Mouse (Mus musculus): ENCODE results near the gene Celf2.

Celf2 gene

DNA sequence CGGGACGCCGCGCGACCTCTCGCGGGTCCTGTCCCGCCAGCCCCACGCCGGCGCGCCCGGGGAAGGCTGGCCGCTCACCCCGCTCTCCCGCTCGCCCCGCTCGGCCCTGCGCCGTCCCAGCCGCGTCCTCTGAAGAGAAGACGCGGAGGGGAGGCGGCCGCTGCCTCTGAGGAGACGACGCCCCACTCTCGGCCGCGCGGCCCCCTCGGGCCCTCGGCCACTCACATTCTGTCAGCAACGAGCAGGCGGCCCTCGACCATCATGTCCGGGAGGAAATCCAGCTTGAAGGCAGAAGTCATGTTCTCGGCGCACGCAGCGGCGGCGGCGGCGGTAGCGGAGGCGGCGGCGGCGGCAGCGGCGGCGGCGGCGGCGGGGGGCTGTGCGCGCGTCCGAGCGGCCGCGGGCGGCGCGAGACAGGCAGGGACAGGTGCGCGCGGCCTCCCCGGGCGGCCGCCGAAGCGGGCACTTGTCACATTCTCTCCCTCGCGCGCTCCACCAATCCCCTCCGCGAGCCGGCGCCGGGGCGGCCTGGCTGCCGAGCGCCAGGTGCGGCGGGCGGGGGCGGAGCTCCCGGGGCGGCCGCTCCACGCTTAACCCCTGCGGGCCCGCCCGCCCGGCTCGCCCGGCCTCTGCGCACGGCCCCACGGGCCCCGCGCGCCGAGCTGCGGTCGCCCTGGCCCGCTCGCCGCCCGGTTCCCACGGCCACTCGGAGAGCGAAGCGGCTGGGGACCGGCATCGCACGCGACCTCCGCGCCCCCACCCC lies 637.1 kb downstream of the Celf2 start:
- DNase-seq (ENCODE audit: low read depth, low spot score) = no peak

DNA sequence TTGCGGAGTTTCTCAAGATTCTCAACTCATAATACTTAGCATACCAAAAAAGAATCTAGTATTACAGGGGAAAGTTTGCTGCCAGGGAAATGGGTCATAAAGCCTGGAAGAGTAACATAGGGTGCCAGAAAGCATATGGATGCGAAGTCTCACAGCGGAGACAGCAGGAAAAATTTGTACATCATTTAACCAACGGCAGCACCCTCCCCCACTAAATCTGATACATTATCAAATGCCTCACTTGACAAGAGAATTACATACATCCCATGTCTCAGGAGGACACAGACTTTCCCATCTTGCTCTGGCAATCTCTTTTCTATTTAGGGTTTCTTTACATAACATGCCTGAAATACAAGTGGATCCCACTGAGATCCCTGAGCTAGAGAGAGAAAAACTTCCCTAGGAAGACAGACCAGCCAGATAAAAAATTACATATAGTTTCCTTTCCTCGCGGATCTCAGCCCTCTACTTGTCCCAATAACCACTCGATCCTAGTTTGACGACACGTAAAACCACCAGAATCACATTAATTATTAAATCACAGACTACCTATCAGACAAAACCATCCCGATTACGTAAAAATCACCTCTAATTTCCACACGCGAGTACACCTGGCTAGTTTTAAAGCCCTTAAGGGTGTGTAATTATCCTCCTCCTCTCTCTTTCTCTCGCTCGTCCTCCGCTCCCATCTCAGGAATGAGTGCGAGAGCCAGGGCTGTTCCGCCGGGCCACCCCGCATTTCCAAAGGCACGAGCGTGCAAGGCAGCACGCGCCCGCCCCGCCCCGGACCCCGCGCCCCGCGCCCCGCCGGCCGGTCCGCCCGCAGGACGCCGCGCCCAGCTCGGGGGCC lies 637.9 kb downstream of the Celf2 start:
- no peak for DNase-seq (ENCODE audit: low read depth, low spot score)

DNA sequence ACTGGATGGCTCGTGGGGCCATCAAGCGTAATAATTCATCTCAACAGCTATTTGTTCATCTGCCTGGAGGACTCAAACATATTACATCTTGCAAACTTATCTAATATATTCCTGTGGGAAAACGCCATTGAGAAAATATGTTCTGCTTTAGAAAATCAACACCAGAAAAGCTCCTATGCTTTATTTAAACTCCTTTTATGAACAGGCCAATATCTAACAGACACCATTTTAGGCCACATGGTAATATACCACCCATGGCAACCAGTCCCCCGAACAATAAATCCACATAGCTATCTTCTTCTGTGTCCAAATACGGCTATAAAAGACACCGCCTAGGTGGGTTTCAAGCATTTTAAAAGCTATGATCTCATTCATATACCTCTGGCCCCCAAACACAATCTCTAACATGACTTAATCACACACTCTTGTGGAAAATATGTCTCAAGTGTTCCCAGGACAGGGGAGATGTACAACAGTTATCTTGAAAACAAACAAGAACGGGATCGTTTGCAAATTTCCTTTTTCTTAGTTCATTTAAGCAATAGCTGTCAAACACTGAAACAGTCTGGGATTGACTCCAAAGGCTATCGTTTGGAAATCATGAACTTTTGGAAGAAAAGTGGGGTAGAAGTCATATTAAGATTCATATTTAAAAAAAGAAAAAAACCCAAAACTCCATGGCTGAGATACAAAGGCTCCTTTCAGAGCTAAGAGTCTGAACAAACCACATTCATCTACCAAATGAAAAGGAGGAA lies 639.2 kb downstream of the Celf2 start:
- DNase-seq (ENCODE audit: low read depth, low spot score) = no peak

DNA sequence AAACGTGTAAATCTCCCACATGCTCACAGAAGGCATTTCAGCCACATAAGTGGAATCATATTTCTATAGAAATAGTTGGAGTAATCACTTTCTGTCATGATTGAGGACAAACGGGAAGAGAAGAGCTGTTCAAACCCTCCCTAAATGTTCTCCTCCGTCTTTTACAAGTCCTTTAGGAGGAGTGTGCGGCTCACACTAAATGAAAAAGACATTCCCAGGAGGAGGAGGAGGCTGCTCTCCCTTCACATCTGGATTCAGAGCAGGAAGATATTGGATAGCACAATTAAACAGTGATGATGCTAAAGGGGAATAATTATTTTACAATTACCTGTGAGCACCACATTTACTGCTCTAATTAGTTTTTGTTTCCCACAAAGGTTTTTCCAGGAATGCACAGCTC lies 642.1 kb downstream of the Celf2 start:
- DNase-seq (ENCODE audit: low read depth, low spot score) = no peak

- DNase-seq (ENCODE audit: low read depth, low spot score) = no peak
Measured at GRCm38 (mm10) chr2:6865785-6866184, 643.6 kb downstream of the Celf2 start.

DNA sequence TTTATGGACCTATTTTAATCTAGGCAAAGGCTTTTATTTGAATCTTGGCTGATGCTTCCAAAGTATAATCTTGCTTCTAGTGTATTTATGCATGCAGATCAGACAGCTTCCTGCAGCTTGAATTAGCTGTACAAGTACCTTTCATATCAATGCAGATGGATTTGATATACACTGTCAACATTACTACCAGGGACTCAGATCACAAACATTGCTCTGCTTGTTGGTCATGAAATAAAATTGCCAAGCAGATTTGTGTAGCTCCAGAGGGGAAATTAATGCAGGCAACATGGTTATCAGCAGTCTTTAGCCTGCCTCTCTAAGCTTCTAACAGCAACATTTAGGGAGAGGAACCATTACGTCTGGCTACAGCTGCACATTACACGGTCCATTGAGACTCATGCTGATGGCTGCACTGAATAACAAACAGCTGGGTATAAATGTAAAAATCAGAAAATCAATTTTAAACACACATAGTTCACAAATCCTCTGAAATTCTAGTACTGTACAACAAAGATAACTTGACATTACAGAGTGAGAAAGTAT lies 659.2 kb downstream of the Celf2 start:
- no peak for DNase-seq (ENCODE audit: low read depth, low spot score)

DNA sequence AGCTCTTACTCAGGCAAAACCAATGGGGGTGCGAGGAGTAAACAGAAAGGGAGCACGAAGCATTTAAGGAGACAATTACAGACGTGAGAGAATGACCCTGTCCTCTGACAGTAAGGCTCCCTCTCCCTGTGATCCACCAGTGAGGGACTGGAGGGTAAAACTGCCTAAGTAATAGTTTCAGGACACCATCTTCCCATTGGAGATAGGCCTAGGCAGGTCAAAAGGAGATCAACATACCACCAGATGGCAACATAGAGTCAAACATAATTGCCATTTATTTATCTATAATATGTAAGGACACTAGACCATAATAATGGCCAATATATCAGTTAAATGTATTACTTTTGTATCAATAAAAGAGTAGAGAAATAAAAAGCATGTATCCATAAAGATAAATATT lies 660.0 kb downstream of the Celf2 start:
- no peak for DNase-seq (ENCODE audit: low read depth, low spot score)

DNA sequence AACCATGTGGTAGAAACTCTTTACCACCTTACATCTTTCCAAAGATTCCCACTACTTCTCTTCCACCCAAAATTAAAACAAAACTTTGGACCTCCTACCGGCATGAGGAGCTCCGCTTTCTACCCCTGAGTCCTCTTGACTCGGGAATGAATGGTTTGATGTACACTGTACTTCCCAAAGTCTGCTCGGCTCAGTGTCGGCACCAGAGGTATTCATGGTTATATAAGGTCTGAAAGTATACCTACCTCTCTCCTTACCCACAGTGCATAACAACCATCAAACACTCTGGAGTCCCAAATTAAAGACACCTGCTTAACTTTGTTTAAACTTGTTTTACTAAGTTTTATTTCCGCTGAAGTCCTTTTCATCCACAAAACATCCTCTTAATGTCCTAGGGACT lies 679.3 kb downstream of the Celf2 start:
- DNase-seq (ENCODE audit: low read depth, low spot score) = no peak

GRCm38 (mm10) chr2:6827583-6827982 lies 681.8 kb downstream of the Celf2 start:
- DNase-seq (ENCODE audit: low read depth, low spot score) = no peak

GRCm38 (mm10) chr2:6823021-6823420 lies 686.3 kb downstream of the Celf2 start:
- no peak for DNase-seq (ENCODE audit: low read depth, low spot score)

GRCm38 (mm10) chr2:6821593-6821992 lies 687.8 kb downstream of the Celf2 start:
- no peak for DNase-seq (ENCODE audit: low read depth, low spot score)

DNA sequence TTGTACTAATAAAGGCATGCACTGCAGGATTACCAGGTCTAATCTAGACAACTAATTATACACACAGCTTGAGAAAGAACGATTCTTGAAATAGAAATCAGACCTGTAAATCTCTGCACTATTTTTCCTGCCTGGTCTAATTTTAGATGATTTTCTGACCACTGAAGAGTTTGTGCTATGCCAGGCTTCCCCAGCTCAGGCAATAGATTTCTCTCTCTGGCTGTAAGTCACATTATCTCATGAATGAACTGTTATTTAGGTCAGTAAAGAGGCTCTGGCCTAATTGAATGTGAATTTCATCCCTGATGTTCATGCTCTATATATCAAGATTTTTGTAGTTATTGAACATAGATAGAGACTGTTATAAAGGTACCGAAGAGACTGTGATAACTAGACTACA lies 694.1 kb downstream of the Celf2 start:
- DNase-seq (ENCODE audit: low read depth, low spot score) = no peak

DNA sequence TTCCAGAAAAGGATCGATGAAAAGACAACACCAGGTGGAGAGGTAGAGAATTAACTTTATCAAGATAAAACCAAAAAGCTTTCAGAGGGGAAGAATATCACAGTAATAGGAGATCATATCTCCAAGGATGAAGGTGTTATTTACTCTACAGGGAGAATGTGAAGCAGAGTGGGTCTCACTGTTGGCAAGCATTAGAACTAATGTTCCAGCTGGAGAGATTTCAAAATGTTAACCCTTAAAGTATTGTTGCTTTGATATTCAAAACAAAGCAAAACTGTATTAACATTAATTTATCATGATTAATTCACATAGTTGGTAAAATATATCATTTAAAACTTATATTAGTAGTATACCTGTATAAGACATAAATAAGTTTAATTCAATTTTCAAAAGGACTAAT lies 700.6 kb downstream of the Celf2 start:
- DNase-seq (ENCODE audit: low read depth, low spot score) = no peak

DNA sequence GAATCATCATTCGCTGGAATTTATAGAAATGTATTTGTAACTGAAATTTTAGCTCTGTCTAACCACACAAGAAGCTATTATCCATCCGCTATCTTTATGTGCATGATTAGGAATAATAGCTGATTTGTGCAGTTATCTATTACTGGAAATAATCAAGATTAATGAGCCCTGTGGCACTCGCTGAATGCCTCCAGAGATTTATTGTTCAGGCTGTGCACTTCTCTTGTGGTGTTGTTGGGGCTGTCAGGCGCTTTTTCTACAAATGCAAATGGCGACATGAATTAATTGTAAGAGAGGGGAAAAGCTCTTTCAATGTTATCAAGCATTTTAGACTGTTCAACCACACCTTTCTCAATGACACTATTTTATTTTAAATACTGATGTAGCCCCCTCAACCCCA lies 712.6 kb downstream of the Celf2 start:
- DNase-seq (ENCODE audit: low read depth, low spot score) = no peak

DNA sequence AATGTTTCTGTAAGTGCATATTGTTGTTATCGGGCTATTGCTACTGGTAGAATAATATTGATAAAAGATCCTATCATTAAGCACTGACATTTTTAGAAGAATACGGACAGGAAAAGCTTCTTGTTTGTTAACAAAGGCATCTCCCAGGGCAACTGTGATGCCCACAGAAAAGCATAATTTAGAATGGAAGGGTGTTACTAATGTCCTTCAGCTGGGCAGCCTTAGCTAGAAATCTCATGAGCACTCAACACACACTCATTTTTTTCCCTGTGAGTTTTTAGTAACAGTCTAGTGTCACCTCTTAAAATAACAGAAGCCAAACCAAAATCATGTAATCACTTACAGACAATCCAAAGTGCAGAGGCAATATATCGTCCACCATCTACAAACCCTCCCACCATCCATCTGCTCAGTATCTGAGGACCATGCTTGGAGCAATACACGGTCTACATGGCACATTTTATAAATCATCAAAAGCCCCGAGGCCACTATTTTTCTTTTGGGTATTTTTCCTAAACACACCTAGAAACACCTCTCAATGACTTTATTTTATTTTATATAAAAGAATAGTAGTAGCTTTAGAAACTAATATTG lies 713.3 kb downstream of the Celf2 start:
- no peak for DNase-seq (ENCODE audit: low read depth, low spot score)

DNA sequence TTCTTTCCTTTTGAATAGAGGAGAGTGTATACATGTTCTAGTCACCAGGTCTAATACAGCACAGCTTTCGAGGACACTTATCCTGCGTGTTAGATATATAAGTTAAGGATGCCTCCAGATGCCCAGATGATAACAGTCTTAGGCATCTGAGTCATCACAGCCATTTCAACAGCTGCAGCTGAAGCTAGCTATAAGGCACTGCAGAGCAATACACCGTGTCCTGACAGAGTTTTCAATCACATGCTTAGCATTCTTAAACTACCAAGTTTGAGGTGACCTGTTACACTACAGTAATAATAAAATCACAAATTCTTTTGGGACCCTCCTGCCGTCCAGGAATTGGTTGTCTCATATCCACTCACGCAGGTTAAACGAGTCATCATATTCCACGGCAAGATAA lies 714.5 kb downstream of the Celf2 start:
- no peak for DNase-seq (ENCODE audit: low read depth, low spot score)

DNA sequence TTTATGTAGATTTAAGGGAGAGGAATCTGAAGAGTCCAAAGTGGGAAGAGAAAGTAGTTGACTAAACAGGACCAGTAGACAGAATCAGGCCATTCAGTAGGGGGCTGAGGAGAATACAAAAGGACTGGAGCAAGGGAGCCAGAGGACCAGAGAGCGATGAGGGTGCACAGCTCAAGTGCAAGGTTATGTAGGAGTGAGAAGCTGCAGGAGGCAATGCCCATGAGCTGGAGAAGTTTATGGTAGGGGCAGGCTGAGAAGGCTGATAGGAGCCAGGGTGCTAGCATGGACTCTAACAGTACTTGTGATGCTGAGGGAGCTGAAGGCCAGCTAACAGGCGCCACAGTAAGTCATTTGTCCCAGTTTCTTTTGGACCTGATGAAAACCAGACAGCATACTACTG lies 718.5 kb downstream of the Celf2 start:
- no peak for DNase-seq (ENCODE audit: low read depth, low spot score)

GRCm38 (mm10) chr2:6786494-6787144 lies 722.7 kb downstream of the Celf2 start:
- DNase-seq (ENCODE audit: low read depth, low spot score) = no peak

DNA sequence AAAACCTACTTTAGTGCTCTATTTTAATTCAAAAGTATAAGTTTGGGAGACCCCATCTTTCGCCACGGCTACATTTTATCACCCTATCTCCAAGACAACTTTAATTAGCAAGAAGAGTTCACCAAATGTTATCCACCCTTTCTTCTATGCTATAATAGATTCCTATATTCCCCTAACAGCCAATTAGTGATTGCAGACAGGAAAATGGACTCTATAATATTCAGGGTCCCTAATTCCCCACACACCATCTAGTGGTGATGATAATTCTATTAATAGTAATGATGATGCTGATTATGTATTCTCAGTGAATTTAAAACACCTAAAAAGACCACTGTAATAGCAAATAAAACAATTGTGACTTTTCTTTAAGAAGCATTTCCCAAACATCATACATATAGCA lies 739.1 kb downstream of the Celf2 start:
- DNase-seq (ENCODE audit: low read depth, low spot score) = no peak

DNA sequence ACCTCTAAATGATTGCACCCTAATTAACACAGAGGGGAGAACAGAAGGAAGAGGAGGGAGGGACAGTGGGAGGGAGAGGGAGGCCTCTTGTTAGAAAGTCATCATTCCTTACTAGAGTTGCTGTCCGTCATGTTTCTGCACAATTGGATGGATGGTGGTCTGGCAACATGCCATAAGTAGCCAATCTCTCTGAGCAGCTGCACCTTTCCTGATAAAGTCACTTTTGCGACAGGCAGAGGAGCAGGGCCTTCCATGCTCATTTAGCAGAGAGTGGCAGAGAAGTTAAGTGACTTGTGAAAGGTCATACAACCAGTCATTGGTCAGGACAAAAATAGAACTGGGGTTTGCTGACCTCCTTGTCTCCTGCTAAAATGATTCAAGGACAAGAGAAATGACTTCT lies 747.0 kb downstream of the Celf2 start:
- DNase-seq (ENCODE audit: low read depth, low spot score) = no peak

- DNase-seq (ENCODE audit: low read depth, low spot score) = no peak
Measured at GRCm38 (mm10) chr2:6743173-6743572, 766.2 kb downstream of the Celf2 start.
